Mouse (Mus musculus) ES-E14 (cell line): Measurements from ENCODE around the gene Stx8. TPM values are rescaled to one million over a fixed set of nuclear protein-coding genes. Genes with fewer than 3 reads are reported as not detected.

Experiments
- DNase-seq: peaks from one replicate; pipeline ENCODE4 v3.0.0-alpha.2; 2013; ENCODE audit warnings: low read depth, low spot score
- H3K27ac ChIP-seq: 2 replicates; pipeline ENCODE4 v1.5.1; 2012; ENCODE audit warnings: low read depth, mild to moderate bottlenecking, low read length, moderate library complexity, mixed read lengths; ENCODE audit not compliant: poor library complexity, insufficient read depth, severe bottlenecking
- H3K36me3 ChIP-seq: 2 replicates; pipeline ENCODE4 v1.6.1; 2012; ENCODE audit warnings: mild to moderate bottlenecking, low read length, moderate library complexity, mixed read lengths; ENCODE audit not compliant: control insufficient read depth, poor library complexity, insufficient read depth, severe bottlenecking
- H3K4me1 ChIP-seq, 2 experiments: fragments of 150-350 bp in 1 of 2; sonication (generic) in 1 of 2; 2 replicates each; pipeline ENCODE4 v1.6.1; 2012; ENCODE audit warnings: low read length in 2 of 2, mild to moderate bottlenecking in 1 of 2, mixed read lengths in 1 of 2; ENCODE audit not compliant: control insufficient read depth in 2 of 2, insufficient read depth in 2 of 2, poor library complexity in 1 of 2
- H3K4me3 ChIP-seq, 2 experiments: fragments of 150-350 bp in 1 of 2; sonication (generic) in 1 of 2; 2 replicates each; pipeline ENCODE4 v1.5.1; 2012; ENCODE audit warnings: low read length in 2 of 2, low read depth in 1 of 2, mild to moderate bottlenecking in 1 of 2, mixed read lengths in 1 of 2; ENCODE audit not compliant: insufficient read depth in 1 of 2, poor library complexity in 1 of 2, severe bottlenecking in 1 of 2
- H3K9ac ChIP-seq: 2 replicates; pipeline ENCODE4 v1.6.1; 2012; ENCODE audit warnings: low read depth, mild to moderate bottlenecking, low read length, mixed read lengths; ENCODE audit not compliant: poor library complexity, insufficient read depth, severe bottlenecking
- H3K9me3 ChIP-seq: fragments of 150-350 bp; sonication (generic); 2 replicates; pipeline ENCODE4 v1.6.1; 2012; ENCODE audit warnings: low read depth, mild to moderate bottlenecking, low read length; ENCODE audit not compliant: control insufficient read depth, insufficient read depth
- CHD2 ChIP-seq: IDR thresholded peaks from 2 replicates; pipeline ENCODE4 v1.6.1; 2014; ENCODE audit warnings: mild to moderate bottlenecking, low read depth, low read length, inconsistent platforms
- HCFC1 ChIP-seq: IDR thresholded peaks from 2 replicates; pipeline ENCODE4 v1.6.1; 2012; ENCODE audit warnings: low read length, inconsistent platforms, borderline replicate concordance; ENCODE audit not compliant: insufficient read depth
- MAFK ChIP-seq: IDR thresholded peaks from 2 replicates; pipeline ENCODE4 v1.6.1; 2014; ENCODE audit warnings: mild to moderate bottlenecking, low read depth, low read length, inconsistent platforms; ENCODE audit not compliant: insufficient read depth
- ZC3H11A ChIP-seq: IDR thresholded peaks from 2 replicates; pipeline ENCODE4 v1.6.1; 2012; ENCODE audit warnings: low read depth, mild to moderate bottlenecking, inconsistent platforms, low read length, borderline replicate concordance
- ZNF384 ChIP-seq: IDR thresholded peaks from 2 replicates; pipeline ENCODE4 v1.6.1; 2012; ENCODE audit warnings: low read depth, low read length, inconsistent platforms
- in situ Hi-C, 2 experiments: fragments of 600-800 bp; cut with MboI; formaldehyde crosslinking; loops; one replicate each; pipeline ENCODE4 v1.15.1; 2025; ENCODE audit warnings: low sequenced_read_pairs in 2 of 2, inconsistent platforms in 1 of 2; ENCODE audit not compliant: unreplicated experiment in 2 of 2
- total RNA-seq: library from RNA; depleted of rRNA; stranded (reverse); fragments of 300-350 nt; gene quantifications from 2 replicates; pipeline ENCODE4 v1.2.3, GENCODE M21; 2012

The Stx8 gene
- total RNA-seq, 1 experiment, result 19.4 TPM

GRCm38 (mm10) chr11:68049261-68050165 is 83.5 kb downstream of the Stx8 start:
- in situ Hi-C loops, result no loop called here

DNA sequence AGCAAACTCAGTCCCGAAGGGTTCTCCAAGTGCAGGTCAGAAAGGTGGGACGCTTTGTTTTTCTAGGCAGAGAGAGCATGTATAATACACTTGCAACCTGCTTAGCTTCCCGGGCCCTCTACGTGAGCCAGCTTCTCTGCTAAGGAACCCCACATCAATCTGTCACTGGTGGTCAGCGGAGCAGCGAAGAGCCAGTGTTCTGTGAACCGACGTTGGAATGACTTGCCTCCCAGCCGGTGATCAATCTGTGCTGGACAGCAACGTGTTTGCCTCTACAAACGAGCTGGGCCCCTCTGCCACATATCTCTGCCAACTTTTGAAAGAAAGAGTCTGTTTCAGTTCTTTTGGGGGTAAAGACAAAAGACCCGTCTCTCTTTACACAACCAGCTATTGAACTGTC is 84.7 kb downstream of the Stx8 start:
- H3K9me3 ChIP-seq, result no peaks in the 10 kb centered on the region
- no peak overlapping the region for H3K9ac ChIP-seq
- in situ Hi-C loops, result no loop called here
- H3K36me3 ChIP-seq, result no peaks in the 10 kb centered on the region
- DNase-seq, result no peak
- TF ChIP-seq HCFC1, result no peak
- no peak for TF ChIP-seq ZC3H11A
- no peak for TF ChIP-seq ZNF384
- no peak for TF ChIP-seq CHD2
- TF ChIP-seq MAFK, result no peak
- H3K4me3 ChIP-seq, result no peak overlapping the region
- no peaks in the 10 kb centered on the region for H3K4me1 ChIP-seq
- no peak overlapping the region for H3K27ac ChIP-seq

More at GRCm38 (mm10) chr11:68049261-68050165, 83.5 kb downstream of the Stx8 start:
- Histone ChIP-seq H3K9me3 (no peaks in the 10 kb centered on the region), H3K4me3 (no peak overlapping the region), H3K36me3 (no peaks in the 10 kb centered on the region), H3K27ac (no peak overlapping the region), H3K4me1 (no peaks in the 10 kb centered on the region), H3K9ac (no peak overlapping the region)
- TF ChIP-seq MAFK (no peak), CHD2 (no peak), HCFC1 (no peak), ZC3H11A (no peak), ZNF384 (no peak)
- no peak for DNase-seq

DNA sequence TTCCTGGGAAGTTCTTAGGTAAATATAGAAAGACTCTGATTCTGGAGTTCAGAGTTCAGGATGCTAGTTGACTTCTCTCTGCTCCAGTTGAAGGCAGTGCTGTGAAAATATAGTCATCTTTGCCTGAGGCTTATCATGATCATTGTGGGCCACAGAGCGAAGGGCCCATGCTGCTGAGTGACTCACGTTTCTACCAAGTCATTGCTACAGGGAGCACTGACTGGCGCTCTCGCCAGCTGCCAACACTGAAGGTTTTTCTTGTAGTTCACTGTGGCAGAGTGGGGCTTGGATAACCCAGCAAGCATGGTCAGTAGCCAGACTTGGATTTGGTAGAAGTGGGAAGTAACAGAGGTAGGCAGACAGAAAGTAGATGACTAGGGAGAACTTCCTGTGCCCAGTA is 85.3 kb downstream of the Stx8 start:
- Histone ChIP-seq H3K9ac (no peak overlapping the region), H3K9me3 (no peaks in the 10 kb centered on the region), H3K4me1 (no peaks in the 10 kb centered on the region), H3K27ac (no peak overlapping the region), H3K36me3 (no peaks in the 10 kb centered on the region), H3K4me3 (no peak overlapping the region)
- TF ChIP-seq HCFC1, result no peak
- TF ChIP-seq MAFK, result no peak
- no peak for TF ChIP-seq ZC3H11A
- no peak for TF ChIP-seq ZNF384
- no peak for TF ChIP-seq CHD2
- in situ Hi-C loops, result no loop called here
- DNase-seq, result no peak

GRCm38 (mm10) chr11:68058466-68059201 is 92.6 kb downstream of the Stx8 start:
- no peaks in the 10 kb centered on the region for H3K36me3 ChIP-seq
- no peaks in the 10 kb centered on the region for H3K9me3 ChIP-seq
- no peak for DNase-seq
- TF ChIP-seq ZC3H11A (no peak), CHD2 (no peak), HCFC1 (no peak), ZNF384 (no peak), MAFK (no peak)
- in situ Hi-C loops, result no loop called here
- H3K27ac ChIP-seq, result no peak overlapping the region
- no peak overlapping the region for H3K9ac ChIP-seq
- no peaks in the 10 kb centered on the region for H3K4me1 ChIP-seq
- no peak overlapping the region for H3K4me3 ChIP-seq
